Mouse (Mus musculus) forebrain, embryonic 12.5 days (tissue): ENCODE results near the gene Dusp15. TPM values are rescaled to one million over a fixed set of nuclear protein-coding genes. Genes with fewer than 3 reads are reported as not detected.

Experiments
- ATAC-seq: fragments of 200-750 bp; cut with Nextera tagmentation; 2 replicates; pipeline ENCODE4 v1.8.0; 2017; ENCODE audit warnings: moderate TSS enrichment; ENCODE audit not compliant: low FRiP score
- H3K27ac ChIP-seq: fragments of 300-500 bp; sonication (generic); 2 replicates; pipeline ENCODE4 v1.5.1; 2016; ENCODE audit warnings: mild to moderate bottlenecking
- H3K27me3 ChIP-seq: fragments of 300-500 bp; sonication (generic); 2 replicates; pipeline ENCODE4 v1.6.1; 2016; ENCODE audit warnings: mild to moderate bottlenecking
- H3K36me3 ChIP-seq: fragments of 300-500 bp; sonication (generic); replicated peaks from 2 replicates; pipeline ENCODE4 v1.6.1; 2016; ENCODE audit warnings: mild to moderate bottlenecking
- H3K4me1 ChIP-seq: fragments of 300-500 bp; sonication (generic); 2 replicates; pipeline ENCODE4 v1.6.1; 2016
- H3K4me2 ChIP-seq: fragments of 300-500 bp; sonication (generic); 2 replicates; pipeline ENCODE4 v1.6.1; 2016; ENCODE audit warnings: mild to moderate bottlenecking, moderate library complexity
- H3K4me3 ChIP-seq: fragments of 300-500 bp; sonication (generic); replicated peaks from 2 replicates; pipeline ENCODE4 v1.5.1; 2016; ENCODE audit warnings: mild to moderate bottlenecking
- H3K9ac ChIP-seq: fragments of 300-500 bp; sonication (generic); 2 replicates; pipeline ENCODE4 v1.6.1; 2016; ENCODE audit warnings: mild to moderate bottlenecking
- H3K9me3 ChIP-seq: fragments of 300-500 bp; sonication (generic); 2 replicates; pipeline ENCODE4 v1.6.1; 2016
- WGBS: fragments of 180-500 bp; shearing (Covaris S2); methylation state at CpG from one replicate; pipeline ENCODE4 v1.1.7; 2016; 5-methylcytosine and 5-hydroxymethylcytosine counted together
- polyA plus RNA-seq: library from polyadenylated mRNA; unstranded; fragments of >200 nt; fragmentation: Nextera tagmentation; extraction: Ambion mirVana; gene quantifications from 2 replicates; pipeline ENCODE4 v1.2.1, GENCODE M21; 2016

Gene Dusp15
- polyA plus RNA-seq, 1 experiment from 2014 or later: 0.91 TPM

- Histone ChIP-seq H3K9ac (no peak overlapping the region), H3K9me3 (no peaks in the 10 kb centered on the region), H3K36me3 (no peaks in the 10 kb centered on the region), H3K27me3 (peaks cover 10% of the 10 kb centered on the region; the same call in 1 of the 2 replicates), H3K4me2 (no peak overlapping the region), H3K4me3 (no peak overlapping the region), H3K4me1 (no peaks in the 10 kb centered on the region), H3K27ac (no peak overlapping the region)
- 56% methylated on average over 14 of the region's 14 CpGs for WGBS
- ATAC-seq: no peak
Measured at GRCm38 (mm10) chr2:152928219-152928987, 23.1 kb downstream of the Dusp15 start.

- no peaks in the 10 kb centered on the region for H3K36me3 ChIP-seq
- H3K9ac ChIP-seq: no peak overlapping the region
- peaks cover 10% of the 10 kb centered on the region; the same call in 1 of the 2 replicates for H3K27me3 ChIP-seq
- no peak overlapping the region for H3K27ac ChIP-seq
- peaks cover 3% of the 10 kb centered on the region; the same call in 1 of the 2 replicates for H3K4me1 ChIP-seq
- WGBS: 76% methylated on average over 5 of the region's 5 CpGs
- ATAC-seq: no peak
- no peak overlapping the region for H3K4me3 ChIP-seq
- no peaks in the 10 kb centered on the region for H3K9me3 ChIP-seq
- no peak overlapping the region for H3K4me2 ChIP-seq
Measured at GRCm38 (mm10) chr2:152927371-152927770, 24.1 kb downstream of the Dusp15 start.

GRCm38 (mm10) chr2:152926896-152927295, 24.6 kb downstream of the Dusp15 start:
- no peaks in the 10 kb centered on the region for H3K9me3 ChIP-seq
- no peak overlapping the region for H3K4me3 ChIP-seq
- no peak overlapping the region for H3K9ac ChIP-seq
- H3K27me3 ChIP-seq: peaks cover 10% of the 10 kb centered on the region; the same call in 1 of the 2 replicates
- ATAC-seq: no peak
- H3K4me2 ChIP-seq: no peak overlapping the region
- peaks cover 6% of the 10 kb centered on the region; the same call in 1 of the 2 replicates for H3K4me1 ChIP-seq
- WGBS: 75% methylated on average over 9 of the region's 9 CpGs
- H3K36me3 ChIP-seq: no peaks in the 10 kb centered on the region
- no peak overlapping the region for H3K27ac ChIP-seq

DNA sequence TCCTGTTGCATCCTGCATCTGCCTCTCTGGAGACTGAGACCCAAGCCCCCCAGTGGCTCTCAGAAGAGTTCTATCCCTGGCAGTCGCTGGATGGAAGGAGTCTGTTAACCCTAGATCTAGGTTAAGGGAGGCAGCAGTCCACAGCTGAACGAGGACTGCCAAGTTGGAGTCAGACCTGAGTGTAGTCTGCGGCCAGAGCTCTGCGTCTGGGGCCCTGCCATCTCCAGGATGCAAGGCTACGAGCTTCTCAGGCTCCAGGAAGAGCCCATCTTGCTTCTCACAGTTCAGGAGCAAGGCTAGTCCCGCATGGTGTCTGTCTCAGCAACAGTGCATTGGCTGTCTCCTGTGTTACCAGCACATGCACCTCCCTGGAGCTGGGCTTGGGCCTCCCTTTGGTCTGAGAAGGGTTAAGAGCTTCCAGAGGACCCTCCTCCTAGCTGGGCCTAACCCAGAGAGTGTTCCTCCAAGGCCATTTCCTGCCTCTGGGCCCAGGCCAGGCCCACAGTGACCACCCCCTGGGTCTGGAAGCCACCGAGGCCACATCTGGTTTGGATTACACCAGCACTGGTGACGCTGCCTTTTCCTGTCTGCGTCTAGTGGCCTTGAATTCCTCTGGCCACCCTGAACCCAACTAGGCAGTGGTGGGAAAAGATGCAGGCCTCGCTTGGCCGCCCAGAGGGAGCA, 26.2 kb downstream of the Dusp15 start:
- 78% methylated on average over 11 of the region's 11 CpGs for WGBS
- no peak for ATAC-seq
- H3K4me1 ChIP-seq: peaks cover 6% of the 10 kb centered on the region; the same call in 1 of the 2 replicates

DNA sequence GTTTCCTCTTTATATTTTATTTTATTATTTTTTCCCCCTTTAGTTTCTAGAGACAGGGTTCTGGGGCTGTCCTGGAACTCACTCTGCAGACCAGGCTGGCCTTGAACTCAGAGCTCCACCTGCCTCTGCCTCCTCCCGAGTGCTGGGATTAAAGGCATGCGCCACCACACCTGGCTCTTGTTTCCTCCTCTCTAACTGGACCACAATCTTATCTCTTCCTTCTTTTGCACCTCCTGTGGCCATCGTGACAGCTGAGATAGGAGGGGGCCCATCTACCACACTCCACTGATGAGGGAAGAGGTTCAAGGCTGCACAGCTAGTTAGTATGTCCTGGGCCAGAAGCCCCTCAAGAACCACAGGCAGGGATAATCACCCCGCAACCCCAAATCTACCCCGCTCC, 27.0 kb downstream of the Dusp15 start:
- no peak for ATAC-seq
- H3K27ac ChIP-seq: no peak overlapping the region
- peaks cover 6% of the 10 kb centered on the region; the same call in 1 of the 2 replicates for H3K4me1 ChIP-seq
- H3K36me3 ChIP-seq: no peaks in the 10 kb centered on the region
- H3K9me3 ChIP-seq: no peaks in the 10 kb centered on the region
- no peaks in the 10 kb centered on the region for H3K27me3 ChIP-seq
- no peak overlapping the region for H3K9ac ChIP-seq
- no peak overlapping the region for H3K4me3 ChIP-seq
- no peak overlapping the region for H3K4me2 ChIP-seq
- WGBS: 90% methylated on average over 5 of the region's 5 CpGs

More for the DNA sequence above, 26.2 kb downstream of the Dusp15 start:
- Histone ChIP-seq H3K36me3 (no peaks in the 10 kb centered on the region), H3K9me3 (no peaks in the 10 kb centered on the region), H3K9ac (no peak overlapping the region), H3K4me2 (no peak overlapping the region), H3K4me3 (no peak overlapping the region), H3K27me3 (0 out of 2 replicates have a peak, but pooled peaks cover 3% of the 10 kb centered on the region), H3K27ac (no peak overlapping the region)

GRCm38 (mm10) chr2:152924128-152924527, 27.4 kb downstream of the Dusp15 start:
- H3K27ac ChIP-seq: no peak overlapping the region
- H3K27me3 ChIP-seq: peaks cover 2% of the 10 kb centered on the region; the same call in 1 of the 2 replicates
- H3K4me1 ChIP-seq: peaks cover 6% of the 10 kb centered on the region; the same call in 1 of the 2 replicates
- no peak overlapping the region for H3K4me3 ChIP-seq
- 77% methylated on average over 8 of the region's 8 CpGs for WGBS
- H3K36me3 ChIP-seq: no peaks in the 10 kb centered on the region
- no peak overlapping the region for H3K9ac ChIP-seq
- ATAC-seq: no peak
- H3K4me2 ChIP-seq: no peak overlapping the region
- no peaks in the 10 kb centered on the region for H3K9me3 ChIP-seq

DNA sequence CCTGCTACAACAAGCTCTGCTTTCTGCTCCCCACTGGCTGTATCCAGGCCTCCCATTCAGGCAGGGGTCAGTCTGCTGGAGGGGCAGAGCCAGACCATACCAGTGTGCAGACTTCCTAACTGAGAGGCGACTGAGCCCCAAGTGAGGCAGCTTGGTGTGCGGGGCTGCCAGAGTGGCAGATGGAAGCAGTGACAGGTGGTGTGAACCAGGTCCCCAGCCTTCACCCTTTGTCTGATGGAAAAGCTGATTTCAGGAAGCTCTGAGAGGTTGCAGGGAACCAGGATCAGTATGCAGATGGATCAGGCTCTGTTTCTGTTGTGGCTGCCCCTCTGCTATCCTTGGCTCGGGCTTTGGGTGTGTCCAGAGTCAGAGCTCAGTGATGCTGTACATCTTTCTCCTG, 27.9 kb downstream of the Dusp15 start:
- peaks cover 9% of the 10 kb centered on the region; the same call in 1 of the 2 replicates for H3K4me1 ChIP-seq
- ATAC-seq: no peak

GRCm38 (mm10) chr2:152922376-152922775, 29.1 kb downstream of the Dusp15 start:
- 51% methylated on average over 7 of the region's 7 CpGs for WGBS
- H3K27ac ChIP-seq: no peak overlapping the region
- ATAC-seq: no peak

More for the DNA sequence above, 27.9 kb downstream of the Dusp15 start:
- no peak overlapping the region for H3K27ac ChIP-seq
- H3K4me2 ChIP-seq: no peak overlapping the region
- no peak overlapping the region for H3K9ac ChIP-seq
- no peak overlapping the region for H3K4me3 ChIP-seq
- H3K9me3 ChIP-seq: no peaks in the 10 kb centered on the region
- H3K27me3 ChIP-seq: peaks cover 6% of the 10 kb centered on the region; the same call in 1 of the 2 replicates
- no peaks in the 10 kb centered on the region for H3K36me3 ChIP-seq
- WGBS: 77% methylated on average over 3 of the region's 3 CpGs

GRCm38 (mm10) chr2:152917671-152918070, 33.8 kb downstream of the Dusp15 start:
- Histone ChIP-seq H3K9ac (no peak overlapping the region), H3K27me3 (peaks cover 47% of the 10 kb centered on the region), H3K4me1 (peaks cover 18% of the 10 kb centered on the region), H3K4me3 (no peak overlapping the region), H3K27ac (no peak overlapping the region), H3K36me3 (no peaks in the 10 kb centered on the region), H3K4me2 (no peak overlapping the region), H3K9me3 (no peaks in the 10 kb centered on the region)
- WGBS: 69% methylated on average over 9 of the region's 9 CpGs
- no peak for ATAC-seq

More at GRCm38 (mm10) chr2:152922376-152922775, 29.1 kb downstream of the Dusp15 start:
- no peak overlapping the region for H3K4me3 ChIP-seq
- H3K4me2 ChIP-seq: no peak overlapping the region
- H3K27me3 ChIP-seq: peaks cover 12% of the 10 kb centered on the region
- no peaks in the 10 kb centered on the region for H3K9me3 ChIP-seq
- H3K4me1 ChIP-seq: peaks cover 10% of the 10 kb centered on the region; the same call in 1 of the 2 replicates
- no peaks in the 10 kb centered on the region for H3K36me3 ChIP-seq
- no peak overlapping the region for H3K9ac ChIP-seq

- H3K36me3 ChIP-seq: no peaks in the 10 kb centered on the region
- H3K4me1 ChIP-seq: peaks cover 12% of the 10 kb centered on the region
- no peak overlapping the region for H3K4me2 ChIP-seq
- H3K9me3 ChIP-seq: no peaks in the 10 kb centered on the region
- ATAC-seq: no peak
- peaks cover 63% of the 10 kb centered on the region for H3K27me3 ChIP-seq
- H3K4me3 ChIP-seq: no peak overlapping the region
- 60% methylated on average over 5 of the region's 5 CpGs for WGBS
- no peak overlapping the region for H3K27ac ChIP-seq
- H3K9ac ChIP-seq: no peak overlapping the region
Measured at GRCm38 (mm10) chr2:152916111-152916510, 35.4 kb downstream of the Dusp15 start.

- WGBS: 72% methylated on average over 4 of the region's 4 CpGs
- H3K9me3 ChIP-seq: no peaks in the 10 kb centered on the region
- no peaks in the 10 kb centered on the region for H3K36me3 ChIP-seq
- H3K9ac ChIP-seq: no peak overlapping the region
- no peak overlapping the region for H3K4me3 ChIP-seq
- ATAC-seq: no peak
- no peak overlapping the region for H3K27ac ChIP-seq
- peaks cover 69% of the 10 kb centered on the region for H3K27me3 ChIP-seq
- H3K4me2 ChIP-seq: no peak overlapping the region
- peaks cover 12% of the 10 kb centered on the region for H3K4me1 ChIP-seq
Measured at GRCm38 (mm10) chr2:152915453-152915852, 36.0 kb downstream of the Dusp15 start.

- H3K27me3 ChIP-seq: peaks cover 77% of the 10 kb centered on the region
- no peaks in the 10 kb centered on the region for H3K36me3 ChIP-seq
- peak; percentile 79 for ATAC-seq
- no peak overlapping the region for H3K4me3 ChIP-seq
- 0 out of 2 replicates have a peak overlapping the region, but pooled peaks have one; percentile 29 for H3K9ac ChIP-seq
- peak overlapping the region; percentile 33 for H3K4me2 ChIP-seq
- 4% methylated on average over 18 of the region's 18 CpGs for whole genome bisulfite sequencing
- H3K27ac ChIP-seq: no peak overlapping the region
- peaks cover 12% of the 10 kb centered on the region for H3K4me1 ChIP-seq
- H3K9me3 ChIP-seq: no peaks in the 10 kb centered on the region
Measured at GRCm38 (mm10) chr2:152914310-152915120, 37.0 kb downstream of the Dusp15 start.
